14 mouse cellular contexts compared by ENCODE assay signal in genomic region chr5:105679921-105680843, GRCm38 (mm10). TPM values are rescaled to one million over a fixed set of nuclear protein-coding genes. Genes with fewer than 3 reads are reported as not detected.
DNase-seq lines count a peak whose midpoint lies in the region; ATAC-seq lines count a peak whose summit lies in the region.
"Had no signal": no experiment of that assay in that cellular context is flagged by ENCODE, and none has a peak within 500 bp of the region (broad histone marks: within the 10 kb centered on the region; RNA-seq: fewer than 3 reads in every experiment).

No protein-coding gene starts in this region.

- ATAC-seq in hindbrain, embryonic 14.5 days (ENCODE audit: low FRiP score): no peak
- no peak for ATAC-seq in neural tube, embryonic 11.5 days (ENCODE audit: insufficient read depth, low FRiP score, low TSS enrichment)
- no peak for ATAC-seq in neural tube, embryonic 15.5 days (ENCODE audit: low FRiP score)
- ATAC-seq in activated CD4-positive, CD25-positive, alpha-beta regulatory T cell, adult 4 months: no peak
- ATAC-seq: hindbrain, embryonic 16.5 days had no signal

- H3K9me3 ChIP-seq in hindbrain, embryonic 10.5 days: no peaks in the 10 kb centered on the region
- no peaks in the 10 kb centered on the region for H3K9me3 ChIP-seq in hindbrain, embryonic 14.5 days (ENCODE audit: control insufficient read depth, low read length)
- H3K9me3 ChIP-seq in neural tube, embryonic 11.5 days (ENCODE audit: control insufficient read depth, low read length): no peaks in the 10 kb centered on the region
- H3K9me3 ChIP-seq in neural tube, embryonic 15.5 days (replicated peaks): no peaks in the 10 kb centered on the region
- H3K9me3 ChIP-seq: embryonic facial prominence, embryonic 15.5 days; midbrain, embryonic 10.5 days had no signal

- H3K36me3 ChIP-seq in hindbrain, embryonic 10.5 days: no peaks in the 10 kb centered on the region
- H3K36me3 ChIP-seq in hindbrain, embryonic 14.5 days (replicated peaks; ENCODE audit: control insufficient read depth, insufficient read depth): no peaks in the 10 kb centered on the region
- H3K36me3 ChIP-seq in neural tube, embryonic 11.5 days (ENCODE audit: control insufficient read depth, insufficient read depth, low read length): no peaks in the 10 kb centered on the region
- H3K36me3 ChIP-seq in neural tube, embryonic 15.5 days: no peaks in the 10 kb centered on the region
- H3K36me3 ChIP-seq in splenic B cell, adult 2 months (ENCODE audit: control insufficient read depth, insufficient read depth, low read length, poor library complexity, severe bottlenecking): no peaks in the 10 kb centered on the region
- H3K36me3 ChIP-seq: embryonic facial prominence, embryonic 15.5 days; midbrain, embryonic 10.5 days had no signal

- no peak overlapping the region for H3K4me2 ChIP-seq in hindbrain, embryonic 14.5 days (replicated peaks)
- H3K4me2 ChIP-seq in neural tube, embryonic 11.5 days (ENCODE audit: low read depth): no peak overlapping the region
- H3K4me2 ChIP-seq in neural tube, embryonic 15.5 days: no peak overlapping the region
- H3K4me2 ChIP-seq: embryonic facial prominence, embryonic 15.5 days had no signal

- WGBS in hindbrain, embryonic 10.5 days: 35% methylated on average over 9 of the region's 9 CpGs
- 43% methylated on average over 9 of the region's 9 CpGs for WGBS in hindbrain, embryonic 14.5 days
- WGBS in neural tube, embryonic 11.5 days: 50% methylated on average over 9 of the region's 9 CpGs
- 51% methylated on average over 9 of the region's 9 CpGs for WGBS in neural tube, embryonic 15.5 days

- no peak for DNase-seq in hindbrain, embryonic 10.5 days (ENCODE audit: low spot score)
- no peak for DNase-seq in hindbrain, embryonic 14.5 days (ENCODE audit: low spot score)
- DNase-seq in neural tube, embryonic 11.5 days (ENCODE audit: low spot score): peak; percentile 14
- peak; percentile 43 for DNase-seq in forelimb bud, embryonic 11.5 days (ENCODE audit: low read depth, low spot score)
- peak; percentile 68 for DNase-seq in splenic B cell, adult 2 months (ENCODE audit: low read depth, low spot score)
- DNase-seq in layer of hippocampus, adult 8-10 months (ENCODE audit: low spot score in 2 of 2): no peak
- DNase-seq: cerebellum, adult 8-10 months; gastrocnemius, postnatal 25 days had no signal

- no peak overlapping the region for H3K4me3 ChIP-seq in hindbrain, embryonic 10.5 days
- no peak overlapping the region for H3K4me3 ChIP-seq in hindbrain, embryonic 14.5 days (replicated peaks; ENCODE audit: low read length)
- H3K4me3 ChIP-seq in neural tube, embryonic 11.5 days (ENCODE audit: low read depth, low read length): no peak overlapping the region
- H3K4me3 ChIP-seq in neural tube, embryonic 15.5 days (replicated peaks): no peak overlapping the region
- H3K4me3 ChIP-seq: embryonic facial prominence, embryonic 15.5 days; midbrain, embryonic 10.5 days had no signal

- no peak overlapping the region for H3K9ac ChIP-seq in hindbrain, embryonic 14.5 days
- H3K9ac ChIP-seq in neural tube, embryonic 11.5 days (ENCODE audit: low read length): no peak overlapping the region
- no peak overlapping the region for H3K9ac ChIP-seq in neural tube, embryonic 15.5 days (replicated peaks)
- H3K9ac ChIP-seq: embryonic facial prominence, embryonic 15.5 days; forebrain, postnatal 0 days had no signal

- H3K27ac ChIP-seq in hindbrain, embryonic 10.5 days: peak overlapping the region; percentile 37
- no peak overlapping the region for H3K27ac ChIP-seq in hindbrain, embryonic 14.5 days
- no peak overlapping the region for H3K27ac ChIP-seq in neural tube, embryonic 11.5 days (ENCODE audit: low read depth, low read length)
- H3K27ac ChIP-seq in neural tube, embryonic 15.5 days (replicated peaks): no peak overlapping the region
- H3K27ac ChIP-seq: embryonic facial prominence, embryonic 15.5 days; midbrain, embryonic 10.5 days had no signal

- H3K27me3 ChIP-seq in hindbrain, embryonic 10.5 days (ENCODE audit: insufficient read depth, poor library complexity, severe bottlenecking): 0 out of 2 replicates have a peak, but pooled peaks cover 3% of the 10 kb centered on the region
- H3K27me3 ChIP-seq in hindbrain, embryonic 14.5 days (ENCODE audit: control insufficient read depth, insufficient read depth, low read length): no peaks in the 10 kb centered on the region
- H3K27me3 ChIP-seq in neural tube, embryonic 11.5 days (ENCODE audit: control insufficient read depth, insufficient read depth, low read length): no peaks in the 10 kb centered on the region
- no peaks in the 10 kb centered on the region for H3K27me3 ChIP-seq in neural tube, embryonic 15.5 days (replicated peaks)
- H3K27me3 ChIP-seq in splenic B cell, adult 2 months (ENCODE audit: control insufficient read depth, insufficient read depth, low read length, poor library complexity, severe bottlenecking): no peaks in the 10 kb centered on the region
- H3K27me3 ChIP-seq: embryonic facial prominence, embryonic 15.5 days had no signal

- H3K4me1 ChIP-seq in hindbrain, embryonic 10.5 days (replicated peaks): peaks cover 46% of the 10 kb centered on the region
- no peaks in the 10 kb centered on the region; the same call in 1 of the 2 replicates for H3K4me1 ChIP-seq in hindbrain, embryonic 14.5 days (replicated peaks; ENCODE audit: control insufficient read depth, insufficient read depth, low read length)
- peaks cover 13% of the 10 kb centered on the region for H3K4me1 ChIP-seq in neural tube, embryonic 11.5 days (ENCODE audit: control insufficient read depth, insufficient read depth, low read length)
- peaks cover 9% of the 10 kb centered on the region for H3K4me1 ChIP-seq in neural tube, embryonic 15.5 days

RNA-seq across cellular contexts. Expression of gene Lrrc8d, which starts 19.6 kb away (rescaled TPM):
- 20.9 and 24.4 TPM in 2 replicates for polyA plus RNA-seq in hindbrain, embryonic 10.5 days (2016; fragmentation: Nextera tagmentation; extraction: Ambion mirVana)
- polyA plus RNA-seq in hindbrain, embryonic 14.5 days (2014; fragmentation: Nextera tagmentation; extraction: Ambion mirVana): 38.4 and 40.3 TPM in 2 replicates
- 28.1 and 28.6 TPM in 2 replicates for polyA plus RNA-seq in neural tube, embryonic 11.5 days (2014; fragmentation: Nextera tagmentation; extraction: Ambion mirVana)
- 28.6 and 29.4 TPM in 2 replicates for polyA plus RNA-seq in neural tube, embryonic 15.5 days (2015; fragmentation: Nextera tagmentation; extraction: Ambion mirVana)
- polyA plus RNA-seq in activated CD4-positive, CD25-positive, alpha-beta regulatory T cell, adult 4 months (2017; shearing (Covaris generic)): 10 to 100 TPM; 16.9 to 23.7 TPM
- total RNA-seq in layer of hippocampus, adult 8-10 months (2022): 10 to 100 TPM; 45.1 to 57.8 (median 50.1) TPM

Comparison
In these comparisons a context has a peak if more than half of its experiments do, and no peak if none do; other contexts are left out.
1. DNase-seq: peak in neural tube, embryonic 11.5 days (single experiment), forelimb bud, embryonic 11.5 days (single experiment) and splenic B cell, adult 2 months (single experiment); none in hindbrain, embryonic 10.5 days (single experiment), hindbrain, embryonic 14.5 days (single experiment) and layer of hippocampus, adult 8-10 months (0 of 2).